Mouse (Mus musculus) embryonic fibroblast, embryonic 13.5 days (primary cell): ENCODE measurements around the gene Phex. TPM values are rescaled to one million over a fixed set of nuclear protein-coding genes. Genes with fewer than 3 reads are reported as not detected.

Experiments used
- H3K27ac ChIP-seq: 2 replicates; pipeline ENCODE4 v1.5.1; 2012; ENCODE audit warnings: low read length, control low read depth, inconsistent platforms; ENCODE audit not compliant: insufficient read depth
- H3K4me1 ChIP-seq: 2 replicates; pipeline ENCODE4 v1.6.1; 2011; ENCODE audit warnings: low read length; ENCODE audit not compliant: control insufficient read depth, insufficient read depth
- H3K4me3 ChIP-seq: 2 replicates; pipeline ENCODE4 v1.5.1; 2011; ENCODE audit warnings: mild to moderate bottlenecking, control low read depth, low read length; ENCODE audit not compliant: insufficient read depth
- CTCF ChIP-seq: IDR thresholded peaks from 2 replicates; pipeline ENCODE4 v1.5.1; 2011; ENCODE audit warnings: mild to moderate bottlenecking, control low read depth, low read length, moderate library complexity, borderline replicate concordance; ENCODE audit not compliant: insufficient read depth
- POLR2A ChIP-seq: IDR thresholded peaks from 2 replicates; pipeline ENCODE4 v1.6.1; 2011; ENCODE audit warnings: low read depth, mild to moderate bottlenecking, control low read depth, low read length, moderate library complexity
- polyA plus RNA-seq: library from polyadenylated mRNA; stranded (reverse); fragments of >200 nt; gene quantifications from 2 replicates; pipeline ENCODE4 v1.2.4, GENCODE M21; 2011; ENCODE audit warnings: low read depth; ENCODE audit not compliant: missing spikeins, insufficient read length

The Phex gene
- polyA plus RNA-seq, 1 experiment: 0.49 TPM

GRCm38 (mm10) chrX:157387025-157387424 is 28.1 kb downstream of the Phex start:
- H3K4me3 ChIP-seq: no peak overlapping the region
- no peaks in the 10 kb centered on the region for H3K4me1 ChIP-seq
- TF ChIP-seq POLR2A: no peak
- TF ChIP-seq CTCF: no peak
- no peak overlapping the region for H3K27ac ChIP-seq

GRCm38 (mm10) chrX:157378822-157379221 is 36.3 kb downstream of the Phex start:
- H3K4me3 ChIP-seq: no peak overlapping the region
- no peaks in the 10 kb centered on the region for H3K4me1 ChIP-seq
- no peak for TF ChIP-seq POLR2A
- no peak; the same call in 1 of the 2 replicates for TF ChIP-seq CTCF
- H3K27ac ChIP-seq: no peak overlapping the region

GRCm38 (mm10) chrX:157377456-157377855 is 37.7 kb downstream of the Phex start:
- no peak overlapping the region for H3K4me3 ChIP-seq
- no peaks in the 10 kb centered on the region for H3K4me1 ChIP-seq
- no peak overlapping the region for H3K27ac ChIP-seq
- no peak for TF ChIP-seq POLR2A
- TF ChIP-seq CTCF: no peak

GRCm38 (mm10) chrX:157373873-157374272 is 41.2 kb downstream of the Phex start:
- TF ChIP-seq POLR2A (no peak), CTCF (no peak)
- H3K27ac ChIP-seq: no peak overlapping the region
- H3K4me1 ChIP-seq: no peaks in the 10 kb centered on the region
- H3K4me3 ChIP-seq: no peak overlapping the region

- H3K4me1 ChIP-seq: no peaks in the 10 kb centered on the region
- TF ChIP-seq POLR2A: no peak
- TF ChIP-seq CTCF: no peak
- no peak overlapping the region for H3K27ac ChIP-seq
- H3K4me3 ChIP-seq: no peak overlapping the region
Measured at GRCm38 (mm10) chrX:157369166-157369565, 45.9 kb downstream of the Phex start.

GRCm38 (mm10) chrX:157355521-157355920 is 59.6 kb downstream of the Phex start:
- no peak overlapping the region for H3K27ac ChIP-seq
- H3K4me3 ChIP-seq: no peak overlapping the region
- H3K4me1 ChIP-seq: no peaks in the 10 kb centered on the region
- TF ChIP-seq POLR2A: no peak
- no peak for TF ChIP-seq CTCF

GRCm38 (mm10) chrX:157346201-157346600 is 68.9 kb downstream of the Phex start:
- TF ChIP-seq POLR2A: no peak
- TF ChIP-seq CTCF: no peak
- H3K4me3 ChIP-seq: no peak overlapping the region
- no peaks in the 10 kb centered on the region for H3K4me1 ChIP-seq
- no peak overlapping the region for H3K27ac ChIP-seq

- H3K27ac ChIP-seq: no peak overlapping the region
- TF ChIP-seq CTCF (no peak), POLR2A (no peak)
- no peaks in the 10 kb centered on the region for H3K4me1 ChIP-seq
- H3K4me3 ChIP-seq: no peak overlapping the region
Measured at GRCm38 (mm10) chrX:157334726-157335125, 80.4 kb downstream of the Phex start.

GRCm38 (mm10) chrX:157329821-157330220 is 85.3 kb downstream of the Phex start:
- no peak overlapping the region for H3K4me3 ChIP-seq
- no peak overlapping the region for H3K27ac ChIP-seq
- TF ChIP-seq CTCF (no peak), POLR2A (no peak)
- H3K4me1 ChIP-seq: no peaks in the 10 kb centered on the region

GRCm38 (mm10) chrX:157328396-157328795 is 86.7 kb downstream of the Phex start:
- H3K4me3 ChIP-seq: no peak overlapping the region
- TF ChIP-seq POLR2A: no peak
- no peak for TF ChIP-seq CTCF
- H3K27ac ChIP-seq: no peak overlapping the region
- no peaks in the 10 kb centered on the region for H3K4me1 ChIP-seq

GRCm38 (mm10) chrX:157327756-157328155 is 87.4 kb downstream of the Phex start:
- no peak overlapping the region for H3K27ac ChIP-seq
- H3K4me1 ChIP-seq: no peaks in the 10 kb centered on the region
- no peak for TF ChIP-seq CTCF
- TF ChIP-seq POLR2A: no peak
- H3K4me3 ChIP-seq: no peak overlapping the region
